Mouse (Mus musculus): ENCODE measurements around the gene Ccdc6. TPM values are rescaled to one million over a fixed set of nuclear protein-coding genes. Genes with fewer than 3 reads are reported as not detected.

The Ccdc6 gene
- total RNA-seq, 2 experiments from 2014 or later: 31.0 to 31.4 TPM

DNA sequence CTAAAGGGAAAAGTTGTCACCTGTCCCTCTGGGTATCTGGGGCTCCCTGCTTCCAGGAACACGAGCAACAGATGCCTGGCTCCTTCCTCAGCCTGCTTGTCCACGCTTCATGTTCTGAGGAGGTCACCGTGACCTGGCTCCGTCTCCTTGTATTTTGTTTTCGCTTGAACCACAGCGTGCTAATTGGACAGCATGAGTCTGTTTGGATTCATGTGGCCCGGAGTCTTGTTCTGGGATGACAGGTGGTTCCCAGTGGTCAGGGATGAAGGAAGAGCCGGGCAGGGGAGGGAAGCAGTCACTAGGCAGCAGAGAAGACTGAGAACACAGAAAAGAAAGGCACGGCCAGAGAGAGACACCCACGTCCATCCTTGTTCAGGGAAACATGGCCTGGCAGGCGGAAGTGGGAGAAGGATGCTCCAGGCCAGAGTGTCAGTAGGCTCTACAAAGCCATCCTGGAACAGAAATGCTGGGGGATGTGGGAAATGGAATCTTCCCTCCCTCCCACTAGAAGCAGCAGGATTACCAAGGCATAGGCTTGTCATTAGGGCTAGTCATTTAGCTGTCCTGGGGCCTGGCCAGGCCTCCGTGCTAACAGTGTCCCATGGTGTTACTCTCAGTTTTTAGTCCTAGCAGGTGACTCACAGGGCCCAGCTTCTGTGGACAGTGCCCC is 62.9 kb downstream of the Ccdc6 start:
- intact Hi-C loops (cut with DNase I): no loop called here
- DNase-seq: no peak

GRCm38 (mm10) chr10:70160811-70161210 is 63.9 kb downstream of the Ccdc6 start:
- intact Hi-C loops (cut with DNase I): no loop called here
- DNase-seq: no peak

- intact Hi-C loops (cut with DNase I): no loop called here
- no peak for DNase-seq
These were observed 64.6 kb downstream of the Ccdc6 start for GRCm38 (mm10) chr10:70161504-70161903.

DNA sequence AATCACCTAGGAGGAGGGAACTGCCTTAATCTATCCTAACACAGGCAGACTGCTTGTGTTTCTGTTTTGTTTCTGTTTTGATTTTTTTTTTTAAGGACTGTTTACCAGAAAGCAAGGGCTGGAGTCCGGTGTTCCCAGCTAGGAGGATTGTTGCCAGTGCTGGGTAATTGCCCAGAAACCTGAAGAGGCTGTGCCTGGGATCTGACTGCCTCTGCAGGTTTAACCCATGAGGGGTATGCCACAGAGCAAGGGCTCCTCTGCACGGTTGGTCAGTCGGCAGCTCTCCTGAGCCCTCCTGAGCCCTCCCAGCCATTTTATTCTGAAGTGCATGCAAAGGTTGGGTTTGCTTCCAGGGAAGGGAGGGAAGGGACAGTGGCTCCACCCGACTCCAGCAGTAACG is 66.8 kb downstream of the Ccdc6 start:
- peak in 1 of 2 experiments; percentile 43 for DNase-seq
- intact Hi-C loops (cut with DNase I): no loop called here

DNA sequence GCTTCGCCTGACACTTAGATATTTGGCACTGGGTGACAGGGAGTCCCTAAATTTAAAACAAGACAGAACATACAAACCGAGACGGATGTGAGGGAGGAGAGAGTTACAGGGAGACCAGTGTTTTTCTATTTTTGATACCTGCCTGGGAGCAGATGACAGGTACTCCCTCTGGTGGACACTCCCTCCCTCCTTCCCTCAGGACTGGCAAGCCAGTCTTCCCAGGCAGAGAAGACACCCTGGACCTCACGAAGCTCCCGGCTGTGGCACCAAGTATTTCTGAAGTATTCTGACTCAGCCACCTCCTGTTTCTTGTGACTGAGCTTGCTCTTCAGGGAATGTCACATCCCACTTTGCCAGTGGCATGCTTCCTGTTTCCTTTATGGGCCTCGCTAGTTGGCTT is 69.0 kb downstream of the Ccdc6 start:
- peak in 1 of 2 experiments; percentile 46 for DNase-seq
- intact Hi-C loops (cut with DNase I): no loop called here

GRCm38 (mm10) chr10:70166427-70166826 is 69.5 kb downstream of the Ccdc6 start:
- intact Hi-C loops (cut with DNase I): no loop called here
- DNase-seq: no peak

DNA sequence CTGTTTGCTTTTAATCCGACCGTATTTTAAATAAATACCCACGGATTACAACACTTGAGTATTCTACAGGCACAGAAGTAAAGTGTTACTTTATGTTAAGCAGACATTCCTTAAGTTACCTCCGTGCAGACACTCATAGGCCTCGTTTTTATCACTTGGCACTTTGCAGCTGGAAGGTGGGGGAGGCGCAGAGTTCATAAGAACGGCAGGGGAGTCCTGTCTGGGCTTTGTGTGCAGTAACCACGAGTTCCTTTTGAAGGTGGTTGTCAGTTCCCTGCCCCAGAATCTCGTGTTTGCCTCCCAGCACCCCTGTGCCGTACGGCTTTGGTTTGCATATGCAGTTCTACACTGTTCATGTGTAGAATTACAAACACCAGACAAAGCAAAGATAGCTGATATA is 70.7 kb downstream of the Ccdc6 start:
- DNase-seq: no peak
- intact Hi-C loops (cut with DNase I): no loop called here

GRCm38 (mm10) chr10:70168396-70168795 is 71.5 kb downstream of the Ccdc6 start:
- no peak for DNase-seq
- intact Hi-C loops (cut with DNase I): no loop called here

DNA sequence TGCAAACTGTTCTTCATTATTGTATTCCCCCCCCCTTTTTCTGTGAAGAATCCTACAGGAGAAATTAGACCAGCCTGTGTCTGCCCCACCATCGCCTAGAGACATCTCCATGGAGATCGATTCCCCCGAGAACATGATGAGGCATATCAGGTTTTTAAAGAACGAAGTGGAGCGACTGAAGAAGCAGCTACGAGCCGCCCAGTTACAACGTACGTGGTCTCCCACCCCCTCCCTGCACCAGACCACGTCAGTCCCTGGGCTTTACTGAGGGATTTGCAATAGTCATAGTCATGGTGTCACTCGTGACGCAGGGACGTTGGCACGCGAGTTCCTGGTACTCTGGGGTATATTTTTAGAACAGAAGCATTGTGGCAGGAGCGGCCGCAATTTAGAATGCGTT is 72.1 kb downstream of the Ccdc6 start:
- intact Hi-C loops (cut with DNase I): no loop called here
- DNase-seq: peak in 1 of 2 experiments; percentile 38

DNA sequence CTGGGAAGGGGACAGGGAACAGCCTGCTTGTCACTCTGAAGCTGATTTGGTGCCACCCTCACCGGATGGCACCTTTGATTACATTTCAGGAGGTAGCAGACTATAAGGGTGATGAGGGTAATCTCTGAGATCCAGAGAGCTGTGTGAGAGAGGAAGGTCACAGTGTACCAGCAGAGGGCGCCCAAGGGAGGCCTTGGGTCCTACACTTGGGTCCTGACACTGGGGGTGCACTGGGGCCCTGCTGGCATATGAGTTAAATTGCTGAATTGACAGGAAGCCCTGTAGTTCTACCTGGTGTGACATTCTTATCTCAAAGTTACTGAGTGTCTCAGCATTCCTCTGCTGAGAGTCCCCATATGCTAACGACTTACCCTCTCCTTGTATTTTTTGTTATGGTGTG is 76.4 kb downstream of the Ccdc6 start:
- intact Hi-C loops (cut with DNase I): loop anchor here (1.0 to 5.0 kb wide), 3 partner anchors 76 to 156 kb away; partner anchors contain the start of gene Ccdc6
- DNase-seq: peak; percentile 75 to 80

GRCm38 (mm10) chr10:70174494-70175190 is 77.7 kb downstream of the Ccdc6 start:
- intact Hi-C loops (cut with DNase I): loop anchor here (5.0 kb wide), 2 partner anchors 77 to 157 kb away; partner anchors contain the start of gene Ccdc6
- no peak for DNase-seq

GRCm38 (mm10) chr10:70180727-70181126 is 83.8 kb downstream of the Ccdc6 start:
- intact Hi-C loops (cut with DNase I): loop anchor here (10.0 kb wide), 1 partner anchor 306 kb away; no protein-coding TSS in a partner anchor
- no peak for DNase-seq

DNA sequence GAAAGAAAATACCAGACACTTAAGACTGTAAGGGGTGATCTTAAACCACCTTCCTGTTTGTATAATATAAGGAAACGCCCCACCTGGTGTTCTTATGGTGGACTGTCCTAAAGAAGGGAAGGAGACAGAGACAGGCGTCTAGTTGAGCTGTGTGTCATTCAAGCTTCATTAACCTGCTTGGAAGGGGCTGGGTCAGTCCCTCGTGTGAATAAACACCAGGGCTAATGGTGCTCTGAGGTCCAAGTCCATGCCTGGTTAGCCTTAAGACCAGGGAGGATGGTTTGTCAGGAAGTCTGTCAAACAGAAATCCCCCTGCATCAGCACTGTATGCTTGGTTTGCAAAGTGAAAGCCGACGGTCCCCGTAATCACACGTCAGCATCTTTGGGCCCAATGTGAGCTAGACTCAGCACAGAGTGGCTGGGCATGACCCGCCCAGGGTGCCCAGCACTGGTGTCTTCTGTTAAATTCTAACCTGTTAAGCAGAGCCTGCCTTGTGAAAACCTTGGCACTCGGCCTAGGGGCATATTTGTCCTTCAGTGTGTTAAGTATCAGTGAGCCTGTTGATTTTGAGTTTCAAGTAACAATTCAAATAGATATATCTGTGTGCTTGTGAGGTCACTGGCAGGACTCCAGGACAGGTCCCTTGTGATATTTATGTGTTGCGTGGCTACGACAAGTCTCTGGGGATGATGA is 84.5 kb downstream of the Ccdc6 start:
- intact Hi-C loops (cut with DNase I): loop anchor here (10.0 kb wide), 1 partner anchor 307 kb away; no protein-coding TSS in a partner anchor
- no peak for DNase-seq

- DNase-seq: peak; percentile 48 to 52
- intact Hi-C loops (cut with DNase I): loop anchor here (10.0 kb wide), 1 partner anchor 309 kb away; no protein-coding TSS in a partner anchor
These were observed 86.5 kb downstream of the Ccdc6 start for GRCm38 (mm10) chr10:70183210-70184080.

GRCm38 (mm10) chr10:70186136-70186535 is 89.2 kb downstream of the Ccdc6 start:
- DNase-seq: peak; percentile 41 to 67
- intact Hi-C loops (cut with DNase I): loop anchor here (5.0 to 10.0 kb wide), 3 partner anchors 89 to 311 kb away; partner anchors contain the start of gene Ccdc6

DNA sequence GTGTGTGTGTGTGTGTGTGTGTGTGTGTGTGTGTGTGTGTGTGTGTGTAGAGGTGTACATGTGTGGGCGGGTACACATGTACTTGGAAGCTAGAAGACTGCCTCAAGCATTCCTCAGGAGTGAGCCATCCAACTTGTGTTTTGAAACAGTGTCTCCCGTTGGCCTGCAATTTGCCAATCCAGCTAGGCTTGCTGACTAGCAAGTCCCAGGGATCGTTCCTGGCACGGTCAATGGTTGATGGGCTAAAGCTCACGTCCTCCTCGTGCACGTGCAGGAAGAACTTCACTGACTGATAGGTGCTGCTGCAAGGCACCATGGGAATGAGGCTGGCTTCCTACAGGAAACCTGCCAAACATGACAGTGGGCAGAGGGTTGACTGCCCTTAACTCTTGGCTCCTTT is 89.7 kb downstream of the Ccdc6 start:
- intact Hi-C loops (cut with DNase I): loop anchor here (5.0 to 10.0 kb wide), 3 partner anchors 89 to 312 kb away; partner anchors contain the start of gene Ccdc6
- no peak for DNase-seq

GRCm38 (mm10) chr10:70189864-70190263 is 92.9 kb downstream of the Ccdc6 start:
- no peak for DNase-seq
- intact Hi-C loops (cut with DNase I): loop anchor here (5.0 to 10.0 kb wide), 3 partner anchors 93 to 315 kb away; partner anchors contain the start of gene Ccdc6

DNA sequence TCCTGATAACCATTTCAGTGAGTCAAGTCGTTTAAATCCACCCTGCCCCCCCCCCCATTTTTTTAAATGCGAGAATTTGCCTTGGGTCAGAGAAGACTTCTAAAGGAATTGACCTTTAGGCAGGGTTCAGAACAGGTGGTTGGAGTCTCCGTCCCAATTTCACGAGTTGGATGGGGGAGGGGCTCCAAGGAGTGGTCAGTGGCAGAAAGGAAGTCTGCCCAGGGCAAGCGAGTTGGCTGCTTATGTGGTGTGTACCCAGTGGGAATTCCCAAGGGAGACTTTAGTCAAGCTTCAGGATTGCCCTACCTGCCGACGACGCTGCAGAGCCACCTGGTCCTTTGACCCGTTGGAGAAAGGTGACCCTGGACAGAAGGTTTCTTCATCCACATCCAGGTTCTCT is 97.4 kb downstream of the Ccdc6 start:
- DNase-seq: no peak
- intact Hi-C loops (cut with DNase I): no loop called here

GRCm38 (mm10) chr10:70195279-70195678 is 98.4 kb downstream of the Ccdc6 start:
- no peak for DNase-seq

DNA sequence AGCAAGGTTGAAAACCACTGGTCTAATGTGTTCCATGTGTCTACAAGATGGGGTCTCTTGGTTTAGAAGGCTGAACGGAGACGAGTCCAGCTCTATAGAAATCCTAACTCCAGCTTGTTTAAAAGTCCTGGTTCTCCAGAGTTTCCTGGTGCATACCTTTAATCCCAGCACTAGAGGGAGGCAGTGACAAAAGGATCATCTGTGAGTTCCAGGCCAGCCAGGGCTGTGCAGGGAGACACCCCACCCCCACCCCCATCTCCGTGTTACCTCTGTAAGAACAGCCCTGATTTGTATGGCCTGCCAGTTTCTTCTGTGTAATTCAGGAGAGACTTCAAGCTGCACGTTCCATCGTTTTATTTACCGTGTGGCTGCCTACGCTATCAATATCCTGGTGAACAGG is 98.9 kb downstream of the Ccdc6 start:
- intact Hi-C loops (cut with DNase I): loop anchor here (1.0 to 5.0 kb wide), 2 partner anchors 52 to 101 kb away; partner anchors contain the start of gene Slc16a9
- DNase-seq: no peak

More at GRCm38 (mm10) chr10:70195279-70195678, 98.4 kb downstream of the Ccdc6 start:
- intact Hi-C loops (cut with DNase I): loop anchor here (5.0 kb wide), 1 partner anchor 52 kb away; the partner anchor contains the start of gene Slc16a9
